Mouse (Mus musculus) lung, adult 18-20 months (tissue): ENCODE results near the gene Gm21936.
"Not testable (repeated sequence)": the region's sequence is repeated elsewhere in the genome, so short reads cannot be mapped to it uniquely, and the experiment has no call there.

Source experiments
- DNase-seq, 2 experiments: peaks; one replicate each; pipeline ENCODE4 v3.0.0; 2022; ENCODE audit warnings: mixed read lengths in 2 of 2

Gm21936 gene

GRCm38 (mm10) chr12:87795212-87795611 lies at the start of gene Gm21936:
Gene Gm21936 (plus strand): TSS chr12:87795512.
- not testable (repeated sequence) for DNase-seq

GRCm38 (mm10) chr12:87775655-87776054 lies 19.7 kb upstream of the Gm21936 start, which contains the start of gene Gm21319:
Gene Gm21319 (minus strand): TSS chr12:87775755.
- not testable (repeated sequence) for DNase-seq

GRCm38 (mm10) chr12:87797971-87798370 lies 2.7 kb downstream of the Gm21936 start:
- DNase-seq, result not testable (repeated sequence)

GRCm38 (mm10) chr12:87816277-87816676 lies 21.0 kb downstream of the Gm21936 start, which contains the start of gene BB287469:
Gene BB287469 (plus strand): TSS chr12:87816577.
- DNase-seq, result not testable (repeated sequence)

- DNase-seq, result not testable (repeated sequence)
These were observed 46.9 kb downstream of the Gm21936 start, which contains the start of gene Gm2001 for GRCm38 (mm10) chr12:87842239-87842638. Gene Gm2001 (minus strand): TSS chr12:87842339.
